Mouse (Mus musculus): Measurements from ENCODE around the gene Ep400. TPM values are rescaled to one million over a fixed set of nuclear protein-coding genes. Genes with fewer than 3 reads are reported as not detected.

Ep400 gene
- 100 to 1,000 TPM; 105 to 115 TPM for total RNA-seq (2023)

GRCm38 (mm10) chr5:110770448-110771158 lies at the start of gene Ep400:
Gene Ep400, minus strand, starts transcription at chr5:110770717.

GRCm38 (mm10) chr5:110809667-110810325 lies 39.3 kb upstream of the Ep400 start, which contains the start of gene Ulk1:
Gene Ulk1, minus strand, starts transcription at chr5:110810097.

GRCm38 (mm10) chr5:110779998-110780760 lies 9.7 kb upstream of the Ep400 start, which contains the start of gene Pus1:
Gene Pus1, minus strand, starts transcription at chr5:110780659.

GRCm38 (mm10) chr5:110652719-110653648 lies 117.5 kb downstream of the Ep400 start, which contains the start of the genes Noc4l and Ddx51:
Gene Noc4l, minus strand, starts transcription at chr5:110653417.
Gene Ddx51, plus strand, starts transcription at chr5:110653451.

Other genes with a start within 250 kb of the Ep400 start
- gene Galnt9, start 226.4 kb downstream of the Ep400 start, total RNA-seq (2023), result 1 to 10 TPM; 4.9 to 8.8 TPM
- gene Noc4l, start 117.3 kb downstream of the Ep400 start, total RNA-seq (2023), result 10 to 100 TPM; 24.5 to 25.0 TPM
- gene Ddx51, start 117.3 kb downstream of the Ep400 start, total RNA-seq (2023), result 10 to 100 TPM; 15.0 to 23.7 TPM
- gene Pus1, start 9.9 kb upstream of the Ep400 start, total RNA-seq (2023), result 10 to 100 TPM; 11.1 to 15.6 TPM
- 100 to 1,000 TPM in 1 of 2 experiments, 10 to 100 TPM in 1; 90.6 to 100 TPM for gene Ulk1, start 39.4 kb upstream of the Ep400 start, total RNA-seq (2023)
- gene Hscb, start 69.1 kb upstream of the Ep400 start, total RNA-seq (2023), result 10 to 100 TPM in 1 of 2 experiments, 1 to 10 TPM in 1; 8.8 to 13.1 TPM
- 10 to 100 TPM in 1 of 2 experiments, 1 to 10 TPM in 1; 9.7 to 12.7 TPM for gene Chek2, start 69.3 kb upstream of the Ep400 start, total RNA-seq (2023)
- gene Ttc28, start 109.1 kb upstream of the Ep400 start, total RNA-seq (2023), result 1 to 10 TPM in 1 of 2 experiments, under 1 TPM in 1; 0.73 to 1.6 TPM

Data from neutrophil, adult 59 days (primary cell).